Mouse (Mus musculus): ENCODE data around the gene Lipc.
A peak's percentile ranks its signal among the peaks of the same experiment; 100 is the strongest.

Lipc gene

GRCm38 (mm10) chr9:70952126-70952525 lies at the start of gene Lipc:
TSS of gene Lipc (minus strand) at chr9:70952226.
- DNase-seq (ENCODE audit: low spot score in 2 of 2) = no peak

GRCm38 (mm10) chr9:70999161-70999560 lies 47.1 kb upstream of the Lipc start:
- DNase-seq (ENCODE audit: low spot score in 2 of 2) = no peak

- DNase-seq (ENCODE audit: low spot score in 2 of 2) = peak; percentile 67 to 84
These were observed 46.7 kb upstream of the Lipc start for GRCm38 (mm10) chr9:70998719-70999118.

DNA sequence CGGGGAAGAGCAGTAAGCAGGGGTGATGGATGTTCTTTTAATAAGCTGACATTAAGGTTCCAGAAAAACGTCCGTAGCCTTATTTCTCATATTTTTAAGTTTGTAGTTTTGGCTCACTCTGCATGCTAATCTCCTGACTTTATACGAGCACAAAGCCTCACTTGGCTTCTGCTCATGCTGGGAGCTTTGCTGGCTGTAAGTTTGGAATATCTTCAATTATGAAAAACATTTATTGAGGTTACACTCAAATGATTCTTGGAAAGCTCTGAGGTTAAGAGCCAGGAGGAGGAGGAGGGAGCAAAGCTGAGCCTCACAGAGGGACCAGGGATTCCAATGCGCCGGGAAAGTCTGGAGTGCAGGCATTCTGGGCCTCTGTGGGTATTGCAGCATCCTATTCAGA lies 41.3 kb upstream of the Lipc start:
- no peak for DNase-seq (ENCODE audit: low spot score in 2 of 2)

- DNase-seq (ENCODE audit: low spot score in 2 of 2) = no peak
These were observed 39.4 kb upstream of the Lipc start for GRCm38 (mm10) chr9:70991401-70991800.

DNA sequence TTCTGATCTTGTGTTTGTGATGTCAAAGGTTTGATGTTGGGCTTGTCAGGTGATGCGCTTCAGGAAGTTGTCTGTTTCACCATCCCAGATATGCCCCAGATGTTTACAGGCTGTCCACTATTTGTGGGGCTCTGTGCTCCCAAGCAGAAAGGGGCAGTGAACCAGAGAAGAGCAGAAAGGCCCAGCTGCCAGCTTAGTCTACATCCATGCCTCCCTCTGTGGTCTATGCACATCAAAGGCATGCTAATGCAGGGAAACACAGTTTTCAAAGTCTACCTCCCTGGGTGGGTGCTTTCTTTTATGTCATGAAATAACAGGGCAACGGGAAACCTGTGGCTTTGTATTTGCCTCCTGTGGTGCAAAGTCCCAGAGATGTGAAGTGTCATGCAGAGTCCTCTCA lies 35.2 kb upstream of the Lipc start:
- DNase-seq (ENCODE audit: low spot score in 2 of 2) = no peak

- no peak for DNase-seq (ENCODE audit: low spot score in 2 of 2)
These were observed 31.0 kb upstream of the Lipc start for GRCm38 (mm10) chr9:70982991-70983480.

- no peak for DNase-seq (ENCODE audit: low spot score in 2 of 2)
These were observed 29.7 kb upstream of the Lipc start for GRCm38 (mm10) chr9:70981721-70982120.

GRCm38 (mm10) chr9:70979641-70980040 lies 27.6 kb upstream of the Lipc start:
- DNase-seq (ENCODE audit: low spot score in 2 of 2) = no peak

- no peak for DNase-seq (ENCODE audit: low spot score in 2 of 2)
These were observed 27.1 kb upstream of the Lipc start for GRCm38 (mm10) chr9:70979171-70979570.

DNA sequence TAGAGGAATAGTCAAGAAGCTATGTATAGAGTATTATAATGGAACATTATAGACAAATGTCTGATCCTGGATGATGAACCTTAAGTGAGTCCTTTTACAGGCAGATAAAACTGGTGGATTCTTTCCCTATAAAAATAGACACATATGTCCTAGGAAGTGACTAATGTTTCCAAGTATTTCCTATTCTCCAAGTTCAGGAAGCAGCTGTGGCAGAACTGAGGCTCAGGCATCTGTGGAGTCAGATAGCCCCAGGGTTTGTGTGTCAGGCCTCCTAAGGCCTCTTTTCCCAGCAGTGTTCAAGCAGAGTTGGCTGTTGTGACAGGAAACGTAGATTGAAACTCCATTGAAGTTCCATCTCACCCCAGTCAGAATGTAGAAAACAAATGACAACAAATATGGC lies 25.4 kb upstream of the Lipc start:
- DNase-seq (ENCODE audit: low spot score in 2 of 2) = no peak

GRCm38 (mm10) chr9:70975921-70976320 lies 23.9 kb upstream of the Lipc start:
- DNase-seq (ENCODE audit: low spot score in 2 of 2) = no peak

DNA sequence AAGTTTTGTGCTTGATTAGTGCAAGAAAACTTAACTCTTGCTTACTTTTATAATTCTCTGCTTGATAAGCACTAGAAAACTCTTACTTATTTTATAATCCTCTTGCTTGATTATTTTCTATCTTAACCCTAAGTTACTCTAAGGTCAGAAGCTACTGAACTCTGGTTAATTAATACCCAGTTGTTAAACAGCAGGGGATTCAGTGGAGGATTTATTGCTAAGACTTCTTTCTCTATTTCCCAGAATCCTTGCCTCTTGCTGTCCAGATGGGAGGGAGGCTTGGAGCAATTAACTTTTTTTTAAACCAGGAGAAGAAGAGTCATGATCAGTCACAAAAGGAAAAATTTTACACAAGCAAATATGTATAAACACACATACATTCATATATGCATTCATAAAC lies 21.3 kb upstream of the Lipc start:
- no peak for DNase-seq (ENCODE audit: low spot score in 2 of 2)

DNA sequence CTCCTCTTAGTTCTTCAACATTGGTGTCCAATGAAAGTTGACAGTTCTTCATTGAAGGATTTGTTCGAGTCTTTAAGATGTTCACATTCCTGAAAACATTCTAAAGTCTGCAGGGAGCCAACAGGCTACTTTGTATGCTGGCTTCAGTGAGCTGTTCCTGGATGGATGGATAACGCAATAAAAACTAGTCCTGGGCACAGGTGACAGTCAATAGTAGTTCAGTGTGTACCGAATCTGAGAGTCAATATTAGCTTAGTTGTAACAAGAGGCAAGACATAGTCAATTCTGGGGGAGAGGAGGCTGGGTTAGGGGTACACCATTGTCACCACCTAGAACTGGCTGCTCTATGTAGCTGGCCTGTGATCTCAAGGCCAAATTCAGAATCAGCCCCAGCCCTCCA lies 17.2 kb upstream of the Lipc start:
- DNase-seq (ENCODE audit: low spot score in 2 of 2) = no peak

- no peak for DNase-seq (ENCODE audit: low spot score in 2 of 2)
These were observed 14.3 kb upstream of the Lipc start for GRCm38 (mm10) chr9:70965999-70966994.

- DNase-seq (ENCODE audit: low spot score in 2 of 2) = no peak
These were observed 13.4 kb upstream of the Lipc start for GRCm38 (mm10) chr9:70965422-70965821.

DNA sequence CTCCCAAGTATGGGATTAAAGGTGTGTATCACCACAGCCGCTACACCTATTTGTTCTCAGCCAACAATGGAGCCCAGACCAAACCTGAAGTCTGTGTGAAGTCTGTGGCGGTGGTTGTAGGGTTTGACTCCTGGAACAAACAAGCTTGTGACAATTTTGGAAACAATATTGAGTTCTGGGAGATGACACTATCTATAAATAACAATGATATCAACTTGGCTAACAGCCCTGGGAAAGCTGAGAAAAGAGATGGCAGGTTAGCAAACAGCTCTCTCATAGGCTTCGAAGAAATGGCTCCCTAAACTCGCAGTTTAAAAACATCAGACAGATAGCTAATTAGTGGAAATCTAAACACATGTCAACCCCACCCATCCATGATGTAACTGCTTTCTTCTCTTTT lies 13.0 kb upstream of the Lipc start:
- DNase-seq (ENCODE audit: low spot score in 2 of 2) = no peak

DNA sequence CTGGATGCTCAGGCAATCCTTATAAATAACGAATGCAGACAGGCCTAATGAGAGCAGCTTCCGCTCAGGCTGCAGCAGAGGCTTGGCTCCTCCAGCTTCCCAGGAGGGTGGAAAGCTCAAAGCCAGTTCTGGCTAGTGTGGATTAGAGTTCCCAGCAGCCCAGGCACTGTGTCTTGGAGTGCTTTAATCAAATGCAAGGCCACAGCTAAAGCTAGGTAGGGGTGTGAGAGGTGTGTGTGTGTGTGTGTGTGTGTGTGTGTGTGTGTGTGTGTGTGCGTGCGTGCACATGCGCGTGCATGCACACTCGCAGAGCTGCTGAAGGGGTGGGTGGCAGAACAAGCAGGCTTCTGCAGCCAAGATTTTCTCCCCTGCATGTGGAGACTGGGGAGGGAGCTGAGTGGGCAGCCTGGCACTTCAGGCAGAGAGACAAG lies 11.4 kb upstream of the Lipc start:
- DNase-seq (ENCODE audit: low spot score in 2 of 2) = peak in 1 of 2 experiments; percentile 24

DNA sequence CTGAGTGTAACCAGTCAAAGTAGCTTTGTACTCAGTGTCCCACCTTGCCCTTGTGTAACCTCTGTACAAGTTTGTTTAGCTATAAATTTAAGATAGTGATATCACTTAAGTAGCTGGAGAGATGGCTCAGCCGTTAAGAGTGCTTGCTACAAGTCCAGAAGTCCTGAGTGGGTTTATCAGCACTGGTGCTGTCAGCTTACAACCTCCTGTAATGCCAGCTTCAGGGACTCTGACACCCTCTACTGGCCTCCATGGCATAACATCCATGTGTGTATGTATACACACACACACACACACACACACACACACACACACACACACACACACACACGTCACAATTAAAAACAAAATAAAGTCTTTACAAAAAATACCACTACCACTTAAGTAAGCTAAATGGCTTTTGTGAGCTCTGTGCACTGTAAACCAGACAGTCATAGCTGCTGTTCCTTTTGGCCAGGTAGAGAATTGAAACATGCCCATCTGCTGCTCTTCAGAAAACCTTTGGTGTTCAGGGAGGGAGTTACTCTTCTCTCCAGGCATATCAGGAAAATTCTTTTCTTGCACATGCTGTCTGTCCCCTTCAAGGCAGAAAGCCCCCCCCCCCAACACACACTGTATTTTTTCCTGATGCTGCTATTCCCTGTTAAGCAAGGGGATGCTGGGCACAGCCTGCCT lies 10.9 kb upstream of the Lipc start:
- no peak for DNase-seq (ENCODE audit: low spot score in 2 of 2)

DNA sequence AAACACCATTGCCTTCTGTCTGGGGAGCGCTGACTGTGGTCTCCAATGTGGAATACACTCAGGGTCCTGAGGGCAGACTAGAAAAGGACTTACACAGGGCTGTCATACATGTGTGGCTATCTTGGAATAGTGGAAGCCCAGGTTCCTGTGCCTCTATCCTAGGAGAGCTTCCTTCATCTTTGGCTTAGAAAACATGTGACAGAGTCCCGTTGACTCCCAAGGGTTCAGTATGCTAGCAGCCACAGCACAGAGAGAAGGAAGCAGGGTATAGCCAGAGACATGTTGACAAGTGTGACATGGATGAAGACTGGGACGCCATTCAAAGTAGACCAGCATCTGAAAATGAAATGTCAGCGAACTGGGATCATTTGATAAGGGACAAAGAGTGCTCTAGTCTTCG lies 8.3 kb upstream of the Lipc start:
- DNase-seq (ENCODE audit: low spot score in 2 of 2) = no peak

DNA sequence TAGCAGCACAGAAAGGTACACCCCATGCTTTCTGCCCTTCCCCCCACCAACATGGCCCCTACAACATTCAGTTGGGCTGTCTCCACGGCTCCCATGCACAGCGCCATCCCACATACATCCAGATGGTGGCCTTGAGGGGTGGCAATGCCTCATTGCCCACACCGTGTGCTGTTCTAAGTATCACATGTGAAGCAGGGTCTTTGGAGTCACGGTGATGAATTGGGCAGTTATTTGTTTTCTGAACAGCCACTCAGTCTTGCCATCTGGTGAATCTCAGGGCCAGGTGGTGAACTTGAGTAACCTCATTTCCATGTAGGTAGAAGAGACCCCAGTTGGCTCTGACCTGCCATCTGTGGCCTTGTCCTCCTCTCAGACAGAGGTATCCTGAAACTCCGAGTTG lies 7.8 kb upstream of the Lipc start:
- DNase-seq (ENCODE audit: low spot score in 2 of 2) = no peak

DNA sequence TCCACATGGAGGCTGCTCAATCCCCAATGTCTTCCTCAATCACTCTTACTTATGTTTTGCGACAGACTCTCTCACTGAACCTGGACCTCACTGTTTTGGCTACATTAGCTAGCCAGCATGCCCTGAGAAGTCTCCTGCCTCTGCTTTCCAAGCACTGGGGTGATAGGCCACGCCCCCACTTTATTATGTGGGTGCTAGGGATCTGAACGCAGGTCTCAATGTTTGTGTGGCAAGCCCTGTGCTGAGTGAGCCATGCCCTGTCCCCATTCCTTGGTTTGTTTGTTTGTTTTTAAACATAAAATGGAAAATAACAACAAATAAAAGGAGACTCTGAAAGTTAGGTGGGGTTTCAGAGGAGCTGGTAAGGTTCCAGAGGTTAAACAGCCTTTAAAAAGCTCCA lies 7.4 kb upstream of the Lipc start:
- no peak for DNase-seq (ENCODE audit: low spot score in 2 of 2)

DNA sequence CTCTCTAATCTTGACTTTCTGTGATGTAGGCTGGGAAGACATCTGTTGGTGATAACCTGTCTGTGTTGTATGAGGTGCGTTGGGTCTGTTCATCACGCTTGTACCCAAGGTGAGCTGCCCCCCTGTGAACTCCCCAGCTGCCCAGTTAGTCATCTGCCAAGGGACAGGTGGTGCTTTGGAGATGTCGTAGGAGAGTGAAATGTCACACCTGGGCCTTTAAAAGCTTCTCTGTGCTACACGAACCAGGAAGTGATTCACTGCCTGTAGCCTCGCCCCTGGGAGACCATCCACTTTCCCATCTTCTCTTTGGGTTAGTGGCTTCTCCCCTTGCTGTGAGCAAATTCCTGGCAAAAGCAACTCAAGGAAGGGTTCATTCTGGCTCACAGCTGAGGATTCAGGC lies 6.4 kb upstream of the Lipc start:
- DNase-seq (ENCODE audit: low spot score in 2 of 2) = no peak

All from frontal cortex, postnatal 10 days (tissue).